ENCODE assay signal across 29 mouse cellular contexts in the genomic region with DNA sequence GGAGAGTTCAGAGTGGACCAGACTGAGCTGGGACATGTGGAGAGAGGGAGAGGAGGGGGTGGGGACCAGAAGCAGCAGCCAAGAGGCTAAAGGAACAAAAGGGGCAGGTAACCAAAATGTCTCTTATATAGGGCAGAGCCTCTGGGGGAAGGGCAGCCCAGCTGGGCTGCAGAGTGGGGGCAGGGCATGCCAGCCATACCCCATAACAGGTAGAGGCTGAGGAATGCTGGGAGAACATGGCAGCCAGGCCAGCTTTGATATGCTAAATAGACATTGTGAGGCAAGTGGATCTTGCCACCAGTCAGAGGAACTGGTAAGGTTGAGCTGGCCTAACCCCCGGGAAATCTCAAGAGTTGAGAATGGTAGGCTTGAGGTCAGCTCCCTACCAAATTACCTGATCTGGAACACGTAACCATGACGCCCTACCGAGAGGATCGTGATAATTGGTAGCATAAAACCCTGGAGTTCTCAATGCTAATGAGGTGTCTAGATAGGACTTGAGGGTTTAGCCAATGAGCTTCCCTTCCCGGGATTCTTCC. TPM values are rescaled to one million over a fixed set of nuclear protein-coding genes. Genes with fewer than 3 reads are reported as not detected.
A peak's percentile ranks its signal among the peaks of the same experiment; 100 is the strongest.
DNase-seq lines count a peak whose midpoint lies in the region; ATAC-seq lines count a peak whose summit lies in the region.
"Had no signal": no experiment of that assay in that cellular context is flagged by ENCODE, and none has a peak within 500 bp of the region (broad histone marks: within the 10 kb centered on the region; RNA-seq: fewer than 3 reads in every experiment).

No protein-coding gene starts in this region.

- 92% methylated on average over 6 of the region's 6 CpGs for WGBS in midbrain, embryonic 11.5 days
- 88% methylated on average over 6 of the region's 6 CpGs for WGBS in midbrain, embryonic 13.5 days

- no peak overlapping the region for H3K27ac ChIP-seq in midbrain, embryonic 11.5 days (ENCODE audit: low read depth, low read length)
- no peak overlapping the region for H3K27ac ChIP-seq in midbrain, embryonic 13.5 days
- H3K27ac ChIP-seq: embryonic facial prominence, embryonic 12.5 days; embryonic facial prominence, embryonic 15.5 days; gastrocnemius, adult 2 months; hindbrain, embryonic 12.5 days; hindbrain, embryonic 15.5 days had no signal

- no peaks in the 10 kb centered on the region for H3K4me1 ChIP-seq in midbrain, embryonic 11.5 days (ENCODE audit: control insufficient read depth, insufficient read depth, low read length)
- H3K4me1 ChIP-seq in midbrain, embryonic 13.5 days (replicated peaks), result no peaks in the 10 kb centered on the region
- H3K4me1 ChIP-seq: embryonic facial prominence, embryonic 12.5 days; embryonic facial prominence, embryonic 15.5 days; hindbrain, embryonic 12.5 days; hindbrain, embryonic 15.5 days had no signal

- DNase-seq in midbrain, embryonic 11.5 days (ENCODE audit: low spot score, missing footprints), result peak; percentile 39
- DNase-seq in ES-CJ7 (ENCODE audit: low read depth, low spot score), result peak; percentile 94
- peak; percentile 39 for DNase-seq in WW6 (ENCODE audit: low read depth, low spot score)
- no peak for DNase-seq in adrenal gland, postnatal 4 days (ENCODE audit: low spot score in 2 of 2)
- DNase-seq in right cerebral cortex, adult 2 months (ENCODE audit: low spot score in 2 of 2), result no peak
- DNase-seq: adrenal gland, adult 8-10 months; adrenal gland, postnatal 25 days; cerebellum, adult 18-20 months; cerebellum, adult 9-10 months; cerebellum, postnatal 14 days; forebrain, postnatal 0 days; gastrocnemius, adult 2 months; gastrocnemius, postnatal 14 days; heart, adult 11 months had no signal

- H3K9ac ChIP-seq in midbrain, embryonic 11.5 days (ENCODE audit: low read length), result no peak overlapping the region
- H3K9ac ChIP-seq in midbrain, embryonic 13.5 days (replicated peaks), result no peak overlapping the region
- H3K9ac ChIP-seq: embryonic facial prominence, embryonic 12.5 days; embryonic facial prominence, embryonic 15.5 days; forebrain, postnatal 0 days; hindbrain, embryonic 12.5 days; hindbrain, embryonic 15.5 days had no signal

- H3K4me3 ChIP-seq in midbrain, embryonic 11.5 days (ENCODE audit: low read depth, low read length), result no peak overlapping the region
- H3K4me3 ChIP-seq in midbrain, embryonic 13.5 days (replicated peaks), result no peak overlapping the region
- H3K4me3 ChIP-seq: embryonic facial prominence, embryonic 12.5 days; embryonic facial prominence, embryonic 15.5 days; gastrocnemius, adult 2 months; hindbrain, embryonic 12.5 days; hindbrain, embryonic 15.5 days had no signal

- ATAC-seq in midbrain, embryonic 11.5 days (ENCODE audit: low FRiP score), result no peak
- no peak for ATAC-seq in midbrain, embryonic 13.5 days
- ATAC-seq: activated CD4-positive, CD25-positive, alpha-beta regulatory T cell, adult 4 months; CD4-positive, CD25-positive, alpha-beta regulatory T cell, adult 4 months; forebrain, embryonic 14.5 days; forebrain, postnatal 0 days had no signal

- no peaks in the 10 kb centered on the region for H3K36me3 ChIP-seq in midbrain, embryonic 11.5 days (ENCODE audit: control insufficient read depth, insufficient read depth, low read length)
- peaks cover 3% of the 10 kb centered on the region; the same call in 1 of the 2 replicates for H3K36me3 ChIP-seq in midbrain, embryonic 13.5 days
- H3K36me3 ChIP-seq: embryonic facial prominence, embryonic 12.5 days; embryonic facial prominence, embryonic 15.5 days; hindbrain, embryonic 15.5 days had no signal

- no peak overlapping the region for H3K4me2 ChIP-seq in midbrain, embryonic 11.5 days
- H3K4me2 ChIP-seq in midbrain, embryonic 13.5 days (replicated peaks), result no peak overlapping the region
- H3K4me2 ChIP-seq: embryonic facial prominence, embryonic 12.5 days; embryonic facial prominence, embryonic 15.5 days; heart, embryonic 11.5 days; hindbrain, embryonic 12.5 days; hindbrain, embryonic 15.5 days had no signal

- no peaks in the 10 kb centered on the region for H3K27me3 ChIP-seq in midbrain, embryonic 11.5 days (ENCODE audit: control insufficient read depth, insufficient read depth, low read length)
- no peaks in the 10 kb centered on the region for H3K27me3 ChIP-seq in midbrain, embryonic 13.5 days
- H3K27me3 ChIP-seq: embryonic facial prominence, embryonic 12.5 days; embryonic facial prominence, embryonic 15.5 days; hindbrain, embryonic 12.5 days; hindbrain, embryonic 15.5 days had no signal

- peaks cover 4% of the 10 kb centered on the region; the same call in 1 of the 2 replicates for H3K9me3 ChIP-seq in midbrain, embryonic 11.5 days (ENCODE audit: control insufficient read depth, low read length)
- H3K9me3 ChIP-seq in midbrain, embryonic 13.5 days, result peaks cover 6% of the 10 kb centered on the region; the same call in 1 of the 2 replicates
- H3K9me3 ChIP-seq: embryonic facial prominence, embryonic 15.5 days; hindbrain, embryonic 15.5 days had no signal

RNA-seq across cellular contexts. Expression of a gene that starts 6.4 kb away (rescaled TPM):
- 21.0 and 23.1 TPM in 2 replicates for polyA plus RNA-seq in midbrain, embryonic 11.5 days (2014; fragmentation: Nextera tagmentation; extraction: Ambion mirVana)
- polyA plus RNA-seq in midbrain, embryonic 13.5 days (2015; fragmentation: Nextera tagmentation; extraction: Ambion mirVana), result 24.4 and 26.1 TPM in 2 replicates
- total RNA-seq in adrenal gland, postnatal 4 days (2021), result 10 to 100 TPM; 19.6 to 27.1 TPM

RNA-seq across cellular contexts. Expression of a gene that starts 7.1 kb away (rescaled TPM):
- 0.33 and 1.1 TPM in 2 replicates for polyA plus RNA-seq in midbrain, embryonic 11.5 days (2014; fragmentation: Nextera tagmentation; extraction: Ambion mirVana)
- polyA plus RNA-seq in midbrain, embryonic 13.5 days (2015; fragmentation: Nextera tagmentation; extraction: Ambion mirVana), result 1.5 and 1.9 TPM in 2 replicates
- total RNA-seq in adrenal gland, postnatal 4 days (2021), result 1 to 10 TPM; 1.9 to 3.2 TPM
- total RNA-seq: gastrocnemius, adult 2 months; gastrocnemius, postnatal 14 days; gastrocnemius, postnatal 4 days; heart, adult 8-10 months; heart, postnatal 25 days had no signal
- polyA plus RNA-seq: activated CD4-positive, CD25-positive, alpha-beta regulatory T cell, adult 4 months; C2C12; CD4-positive, CD25-positive, alpha-beta regulatory T cell, adult 4 months; heart, embryonic 14.5 days; heart, postnatal 0 days had no signal

Comparison
In these comparisons a context has a peak if more than half of its experiments do, and no peak if none do; other contexts are left out.
1. DNase-seq: peak in midbrain, embryonic 11.5 days (single experiment), ES-CJ7 (single experiment) and WW6 (single experiment); none in adrenal gland, postnatal 4 days (0 of 2) and right cerebral cortex, adult 2 months (0 of 2).